Mouse (Mus musculus) liver (tissue): ENCODE measurements around the gene Nphp4.

Experiments
- DNase-seq: peaks from one replicate; pipeline ENCODE4 v3.0.0-alpha.2; 2020; ENCODE audit warnings: mixed read lengths

Nphp4 gene

GRCm38 (mm10) chr4:152476427-152477023 lies at the start of gene Nphp4:
Nphp4 (plus strand) TSS chr4:152476706.
- no peak for DNase-seq

- DNase-seq, result no peak
These were observed 48.2 kb upstream of the Nphp4 start for GRCm38 (mm10) chr4:152428259-152428658.

GRCm38 (mm10) chr4:152432308-152432707 lies 44.2 kb upstream of the Nphp4 start:
- DNase-seq, result peak; percentile 22

- peak; percentile 86 for DNase-seq
These were observed 41.7 kb upstream of the Nphp4 start for GRCm38 (mm10) chr4:152434836-152435235.

- peak; percentile 73 for DNase-seq
These were observed 41.3 kb upstream of the Nphp4 start for GRCm38 (mm10) chr4:152435255-152435654.

- no peak for DNase-seq
These were observed 35.6 kb upstream of the Nphp4 start for GRCm38 (mm10) chr4:152440882-152441281.

GRCm38 (mm10) chr4:152441536-152441935 lies 35.0 kb upstream of the Nphp4 start:
- no peak for DNase-seq

GRCm38 (mm10) chr4:152446178-152446577 lies 30.3 kb upstream of the Nphp4 start:
- DNase-seq, result peak; percentile 37

GRCm38 (mm10) chr4:152447731-152448665 lies 28.5 kb upstream of the Nphp4 start:
- no peak for DNase-seq

- peak; percentile 59 for DNase-seq
These were observed 27.9 kb upstream of the Nphp4 start for GRCm38 (mm10) chr4:152448666-152449018.

GRCm38 (mm10) chr4:152451371-152451770 lies 25.1 kb upstream of the Nphp4 start:
- DNase-seq, result no peak

GRCm38 (mm10) chr4:152453079-152453478 lies 23.4 kb upstream of the Nphp4 start:
- DNase-seq, result no peak

- no peak for DNase-seq
These were observed 22.4 kb upstream of the Nphp4 start for GRCm38 (mm10) chr4:152454153-152454552.

- no peak for DNase-seq
These were observed 19.9 kb upstream of the Nphp4 start for GRCm38 (mm10) chr4:152456609-152457008.

- DNase-seq, result no peak
These were observed 18.8 kb upstream of the Nphp4 start for GRCm38 (mm10) chr4:152457673-152458072.

- no peak for DNase-seq
These were observed 14.0 kb upstream of the Nphp4 start for GRCm38 (mm10) chr4:152462516-152462915.

- DNase-seq, result no peak
These were observed 13.4 kb upstream of the Nphp4 start for GRCm38 (mm10) chr4:152463147-152463546.

GRCm38 (mm10) chr4:152465116-152465515 lies 11.4 kb upstream of the Nphp4 start:
- DNase-seq, result no peak

- no peak for DNase-seq
These were observed 9.9 kb upstream of the Nphp4 start for GRCm38 (mm10) chr4:152466601-152467000.

- DNase-seq, result no peak
These were observed 8.6 kb upstream of the Nphp4 start for GRCm38 (mm10) chr4:152467951-152468350.

- DNase-seq, result no peak
These were observed 565 bp upstream of the Nphp4 start for GRCm38 (mm10) chr4:152475941-152476340.

- DNase-seq, result no peak
These were observed 580 bp downstream of the Nphp4 start for GRCm38 (mm10) chr4:152477106-152477465.

GRCm38 (mm10) chr4:152477466-152478223 lies 1.1 kb downstream of the Nphp4 start, which contains the start of gene Kcnab2:
Kcnab2 (minus strand) TSS chr4:152477871.
- peak; percentile 89 for DNase-seq

GRCm38 (mm10) chr4:152478224-152478567 lies 1.7 kb downstream of the Nphp4 start:
- no peak for DNase-seq
